Mouse (Mus musculus) bone marrow macrophage, adult 2 months (primary cell): ENCODE results near the gene Lrrc3c.

Experiments
- CTCF ChIP-seq: IDR thresholded peaks from 2 replicates; pipeline ENCODE4 v1.5.1; 2012; ENCODE audit warnings: low read depth, mild to moderate bottlenecking, low read length, moderate library complexity
- POLR2A ChIP-seq: IDR thresholded peaks from 2 replicates; pipeline ENCODE4 v1.6.1; 2012; ENCODE audit warnings: mild to moderate bottlenecking, low read depth, low read length, borderline replicate concordance

GRCm38 (mm10) chr11:98597363-98597762 is 728 bp upstream of the Lrrc3c start:
- TF ChIP-seq CTCF (peak; percentile 75), POLR2A (no peak)
